Mouse (Mus musculus): Measurements from ENCODE around the gene Cldn10.
A peak's percentile ranks its signal among the peaks of the same experiment; 100 is the strongest.

Cldn10 gene

DNA sequence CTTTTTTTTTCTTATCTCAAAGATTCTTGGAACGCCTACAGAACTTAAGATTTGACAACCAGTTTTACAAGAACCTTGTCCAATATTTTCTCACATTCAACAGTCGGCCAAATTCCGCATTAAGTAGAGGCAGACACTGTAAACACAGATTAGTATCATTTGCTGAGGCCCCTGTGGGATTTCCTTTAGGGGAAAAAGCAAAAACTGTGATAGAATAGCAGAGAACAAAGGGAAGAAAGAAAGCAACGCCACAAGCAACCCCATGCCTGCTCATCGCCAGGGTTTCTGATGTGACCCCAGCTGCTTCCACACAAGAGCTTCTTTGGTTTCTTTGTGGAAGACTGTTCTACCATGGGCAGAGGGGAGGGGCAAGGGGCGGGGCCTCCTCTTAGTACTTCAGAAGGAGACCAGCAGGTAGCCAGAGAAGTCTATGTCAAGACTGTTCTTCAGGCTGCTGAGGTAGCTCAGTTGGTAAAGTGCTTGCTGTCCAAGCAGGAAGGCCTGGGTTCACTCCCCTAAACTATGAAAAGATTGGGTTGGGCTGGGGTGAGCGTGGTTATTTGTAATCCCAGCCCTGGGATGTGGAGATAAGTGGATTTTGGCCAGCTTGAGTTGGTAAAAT is 39.7 kb downstream of the Cldn10 start:
- DNase-seq (ENCODE audit: low spot score), result no peak

DNA sequence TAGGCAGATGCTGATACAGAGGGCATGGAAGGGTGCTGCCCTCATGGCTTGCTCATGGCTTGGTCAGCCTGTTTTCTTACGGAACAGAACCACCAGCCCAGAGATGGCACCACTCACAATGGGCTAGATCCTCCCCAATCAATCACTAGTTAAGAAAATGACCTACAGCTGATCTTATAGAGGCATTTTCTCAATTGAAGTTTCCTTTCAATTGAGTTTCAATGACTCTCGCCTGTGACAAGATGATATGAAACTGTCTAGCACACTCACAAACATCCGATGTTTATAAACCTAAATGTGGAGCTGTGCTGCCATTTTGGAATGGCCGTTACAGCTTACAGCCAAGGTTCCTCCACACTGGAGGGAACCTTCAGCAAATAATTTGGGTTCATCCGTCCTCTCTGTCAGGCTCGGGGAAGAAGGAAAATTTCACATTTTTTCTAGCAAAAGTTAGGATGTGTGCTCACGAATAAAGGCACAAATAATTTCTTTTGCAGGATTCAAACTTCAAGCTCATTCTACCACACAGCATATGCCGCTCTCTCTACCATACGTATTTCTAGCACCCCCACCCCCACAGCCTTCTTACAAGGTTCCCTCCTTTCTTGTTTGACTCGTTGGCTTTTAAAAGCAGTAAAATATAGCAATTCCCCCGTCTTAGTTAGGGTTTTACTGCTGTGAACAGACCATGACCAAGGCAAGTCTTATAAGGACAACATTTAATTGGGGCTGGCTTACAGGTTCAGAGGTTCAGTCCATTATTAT is 41.8 kb downstream of the Cldn10 start:
- DNase-seq (ENCODE audit: low spot score), result no peak

DNA sequence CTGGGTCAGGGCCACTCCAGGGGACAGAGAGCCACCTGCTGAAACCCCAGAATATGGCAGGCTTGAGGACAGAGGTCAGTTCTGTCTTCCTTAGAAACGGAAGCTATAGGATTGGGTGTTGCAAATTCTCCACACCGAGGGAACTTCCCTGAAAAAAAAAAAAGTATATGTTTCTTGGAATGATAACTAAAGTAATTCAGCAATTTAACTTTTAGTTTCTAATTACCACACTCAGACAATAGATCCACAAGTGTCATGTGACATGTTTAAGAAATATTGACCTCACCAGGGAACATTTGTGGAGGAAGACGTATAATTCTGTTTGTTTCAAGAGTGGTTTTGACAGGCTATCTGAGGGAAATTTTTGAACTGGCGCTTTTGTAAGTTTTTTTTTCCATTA is 43.9 kb downstream of the Cldn10 start:
- no peak for DNase-seq (ENCODE audit: low spot score)

DNA sequence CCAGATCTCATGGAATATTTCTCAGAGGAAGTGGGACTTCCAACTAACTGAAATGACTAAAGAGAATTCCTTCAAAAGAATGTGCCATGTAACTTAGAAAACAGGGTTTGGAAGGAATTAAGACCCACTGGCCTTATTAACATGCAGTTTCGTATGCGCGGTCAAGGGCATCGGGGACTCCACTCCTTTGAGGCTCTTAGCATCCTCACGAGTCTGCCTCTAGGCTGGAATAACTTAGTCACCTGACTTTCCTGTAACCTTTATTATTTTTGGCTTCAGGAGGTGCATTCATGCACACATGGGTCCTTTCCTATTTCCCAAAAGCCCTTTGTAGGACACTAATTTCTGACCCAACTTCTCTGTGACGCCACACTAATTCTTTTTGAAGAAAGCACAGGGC is 45.5 kb downstream of the Cldn10 start:
- DNase-seq (ENCODE audit: low spot score), result no peak

DNA sequence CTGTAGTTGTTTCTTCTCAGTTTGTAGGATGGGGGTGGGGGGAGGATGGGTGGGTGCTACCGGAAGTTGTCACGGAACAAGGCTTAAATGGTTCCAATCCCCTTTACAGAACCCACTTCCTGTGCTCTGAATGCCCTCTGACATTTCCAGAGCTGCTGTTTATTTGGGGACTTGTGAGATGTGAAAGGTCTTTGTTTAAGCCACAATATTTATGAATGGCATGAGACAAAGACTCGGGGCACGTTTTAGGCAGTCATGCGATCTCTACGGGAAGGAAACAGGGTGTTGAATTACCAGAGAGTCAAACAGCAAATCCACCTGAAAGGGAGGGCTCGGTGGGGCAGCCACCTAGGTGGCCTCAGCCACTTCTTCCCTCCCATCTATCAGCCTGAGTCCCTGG is 46.6 kb downstream of the Cldn10 start:
- DNase-seq (ENCODE audit: low spot score), result no peak

DNA sequence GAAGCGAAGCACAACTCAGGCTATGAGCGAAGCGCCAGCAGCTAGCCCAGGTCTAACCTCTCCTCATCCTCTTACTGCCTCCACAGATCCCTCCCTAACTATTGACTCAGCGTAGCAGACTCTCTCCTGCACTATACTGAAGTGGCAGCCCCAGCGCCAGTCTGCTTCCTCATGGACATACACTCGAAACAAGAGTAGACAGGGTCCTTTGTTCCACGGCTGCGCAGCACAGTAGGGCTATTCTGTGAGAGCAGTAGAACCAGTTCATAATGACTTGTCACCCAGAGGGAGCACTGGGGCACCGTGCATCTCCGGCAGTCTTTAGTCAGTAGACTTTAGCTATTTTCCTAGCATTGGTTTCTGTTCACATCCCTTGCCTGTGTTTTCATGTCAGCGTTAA is 48.4 kb downstream of the Cldn10 start:
- no peak for DNase-seq (ENCODE audit: low spot score)

DNA sequence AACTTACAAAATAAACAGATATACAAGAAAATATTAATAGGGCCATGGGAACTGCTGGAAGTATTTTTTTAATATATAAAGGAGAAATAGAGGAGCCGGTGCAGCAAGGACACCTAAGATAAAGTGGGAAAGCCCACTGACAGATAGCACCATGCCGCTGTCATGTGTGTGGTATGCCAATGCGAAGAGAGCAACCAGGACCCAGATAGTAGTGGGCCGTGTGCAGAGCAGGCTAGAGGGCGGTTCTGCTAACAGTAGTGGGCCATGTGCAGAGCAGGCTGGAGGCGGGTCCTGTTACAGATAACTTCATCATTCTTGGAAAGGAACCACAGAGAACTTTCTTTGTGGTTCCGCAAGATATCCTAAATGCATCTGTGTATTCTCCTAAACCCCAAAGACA is 49.0 kb downstream of the Cldn10 start:
- DNase-seq (ENCODE audit: low spot score), result no peak

DNA sequence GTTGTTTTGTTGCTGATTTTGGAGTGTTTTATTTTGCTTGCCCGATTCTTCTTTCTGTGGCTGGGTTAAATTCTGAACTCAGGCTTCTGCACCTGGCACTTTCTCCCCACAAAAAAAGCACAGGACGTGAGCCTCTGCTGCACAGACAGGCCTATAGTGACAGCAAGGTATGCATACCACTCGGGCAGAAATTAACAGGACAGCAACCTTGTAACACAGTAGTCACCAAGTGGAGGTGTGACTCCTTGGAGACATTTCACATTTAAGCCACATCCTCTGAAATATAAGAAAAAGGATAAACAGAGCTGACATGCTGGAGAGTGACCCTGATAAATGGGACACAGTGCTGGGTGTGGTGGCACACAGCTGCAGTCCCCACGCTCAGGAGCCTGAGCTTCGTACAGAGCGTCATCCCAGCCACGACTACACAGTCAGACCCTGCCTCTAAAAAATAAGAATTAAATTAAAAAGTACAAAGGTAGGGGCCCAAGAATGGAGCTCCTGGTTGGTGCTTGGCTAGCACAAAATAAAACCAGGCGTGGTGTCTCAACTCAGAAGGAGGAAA is 50.9 kb downstream of the Cldn10 start:
- DNase-seq (ENCODE audit: low spot score), result no peak

DNA sequence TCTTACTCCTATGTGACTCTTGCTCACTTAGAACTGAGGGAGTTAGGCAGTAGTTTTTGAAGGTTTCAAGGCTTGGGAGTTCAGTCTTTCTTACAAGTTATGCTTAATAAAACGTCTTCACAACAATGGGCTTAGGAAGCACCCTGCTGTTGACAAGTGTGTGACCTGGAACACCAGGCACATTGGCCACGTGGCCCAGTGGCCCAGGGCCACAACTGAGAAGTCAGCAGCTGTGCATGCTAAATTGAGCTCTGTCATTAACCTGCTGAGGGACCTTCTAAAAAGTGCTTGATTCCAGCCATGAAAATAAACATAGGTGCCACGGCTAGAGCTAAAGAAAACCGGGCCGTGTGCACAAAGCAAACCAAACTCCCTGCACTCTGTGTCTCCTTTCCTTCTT is 51.7 kb downstream of the Cldn10 start:
- no peak for DNase-seq (ENCODE audit: low spot score)

DNA sequence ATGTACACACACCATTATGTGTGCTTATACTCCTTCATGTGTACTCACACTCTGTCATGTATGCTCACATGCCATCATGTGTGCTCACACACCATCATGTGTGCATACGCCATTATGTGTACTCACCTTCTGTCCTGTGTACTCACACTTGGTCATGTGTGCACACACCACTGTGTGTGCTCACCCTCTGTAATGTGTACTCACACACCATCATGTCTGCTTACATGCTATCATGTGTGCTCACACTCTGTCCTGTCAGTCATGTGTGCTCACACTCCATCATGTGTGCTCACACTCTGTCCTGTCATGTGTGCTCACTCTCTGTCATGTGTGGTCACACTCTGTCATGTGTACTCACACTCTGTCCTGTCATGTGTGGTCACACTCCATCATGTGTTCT is 52.3 kb downstream of the Cldn10 start:
- no peak for DNase-seq (ENCODE audit: low spot score)

DNA sequence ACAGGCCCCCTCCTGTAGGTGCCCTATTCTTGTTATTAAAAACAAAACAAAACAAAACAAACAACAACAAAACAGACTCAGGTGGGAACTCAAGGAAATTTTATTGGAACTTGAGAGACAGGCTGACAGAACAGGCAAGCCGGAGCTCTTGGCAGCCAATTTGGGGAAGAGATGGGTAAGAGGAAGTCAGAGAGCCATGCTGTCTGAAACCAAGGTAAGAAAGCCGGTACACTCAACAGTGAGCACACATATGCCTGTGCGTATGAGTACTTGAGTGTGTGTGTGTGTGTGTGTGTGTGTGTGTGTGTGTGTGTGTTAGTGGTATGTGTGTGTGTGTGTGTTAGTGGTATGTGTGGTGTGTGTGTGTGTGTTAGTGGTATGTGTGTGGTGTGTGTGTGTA is 54.6 kb downstream of the Cldn10 start:
- DNase-seq (ENCODE audit: low spot score), result no peak

- DNase-seq (ENCODE audit: low spot score), result no peak
Measured at GRCm38 (mm10) chr14:118846834-118847233, 59.1 kb downstream of the Cldn10 start.

GRCm38 (mm10) chr14:118848171-118848570 is 60.5 kb downstream of the Cldn10 start:
- DNase-seq (ENCODE audit: low spot score), result no peak

DNA sequence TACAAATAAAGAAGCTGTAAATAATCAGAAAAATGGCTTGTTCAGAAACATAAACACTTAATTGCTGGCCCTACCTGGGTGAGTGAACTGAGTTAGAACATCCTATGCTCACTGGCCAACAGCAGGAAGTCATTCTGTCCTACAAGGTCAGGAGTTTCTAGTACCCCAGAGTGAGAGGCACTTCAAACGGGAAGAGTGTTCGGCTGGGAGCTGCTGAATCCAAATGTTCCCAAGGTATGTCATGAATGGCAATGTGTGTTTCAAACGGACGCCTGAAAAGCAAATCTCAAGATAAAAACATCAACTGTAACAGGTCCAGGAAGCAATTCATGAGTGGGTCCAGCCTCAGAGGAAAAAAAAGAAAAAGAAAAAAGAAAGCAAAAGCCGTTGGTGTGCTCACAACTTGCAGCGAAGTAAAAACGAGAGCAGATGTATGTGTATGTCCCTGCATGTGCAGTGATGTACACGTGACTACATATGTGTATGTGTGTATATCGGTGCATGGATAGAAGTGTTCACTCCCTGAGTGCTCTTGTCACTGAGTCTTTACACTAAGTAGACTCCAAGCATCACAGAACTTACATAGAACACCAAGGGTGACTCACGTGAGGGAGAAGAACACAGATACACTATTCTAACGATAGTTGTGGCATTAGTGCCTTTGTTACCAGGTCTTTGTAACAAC is 62.4 kb downstream of the Cldn10 start:
- DNase-seq (ENCODE audit: low spot score), result no peak

DNA sequence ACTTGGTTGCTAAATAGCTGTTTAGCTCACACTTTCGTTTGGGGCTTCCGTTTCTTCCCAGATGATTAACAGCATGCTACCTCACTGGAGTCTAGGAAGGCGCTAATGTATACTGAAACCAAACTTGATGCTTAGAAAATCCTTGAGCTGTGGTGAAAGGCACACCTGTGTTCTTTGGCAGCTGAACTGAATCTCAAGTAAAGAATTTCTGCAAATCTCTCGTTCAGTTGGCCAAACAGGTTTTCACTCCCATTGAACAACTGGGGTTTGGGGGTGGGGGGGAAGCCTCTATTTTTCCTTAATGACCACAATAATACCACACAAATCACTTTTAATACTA is 63.0 kb downstream of the Cldn10 start:
- DNase-seq (ENCODE audit: low spot score), result no peak

GRCm38 (mm10) chr14:118851496-118852107 is 63.9 kb downstream of the Cldn10 start:
- no peak for DNase-seq (ENCODE audit: low spot score)

- peak; percentile 12 for DNase-seq (ENCODE audit: low spot score)
Measured at GRCm38 (mm10) chr14:118854371-118855114, 66.8 kb downstream of the Cldn10 start.

GRCm38 (mm10) chr14:118855141-118855800 is 67.6 kb downstream of the Cldn10 start:
- no peak for DNase-seq (ENCODE audit: low spot score)

DNA sequence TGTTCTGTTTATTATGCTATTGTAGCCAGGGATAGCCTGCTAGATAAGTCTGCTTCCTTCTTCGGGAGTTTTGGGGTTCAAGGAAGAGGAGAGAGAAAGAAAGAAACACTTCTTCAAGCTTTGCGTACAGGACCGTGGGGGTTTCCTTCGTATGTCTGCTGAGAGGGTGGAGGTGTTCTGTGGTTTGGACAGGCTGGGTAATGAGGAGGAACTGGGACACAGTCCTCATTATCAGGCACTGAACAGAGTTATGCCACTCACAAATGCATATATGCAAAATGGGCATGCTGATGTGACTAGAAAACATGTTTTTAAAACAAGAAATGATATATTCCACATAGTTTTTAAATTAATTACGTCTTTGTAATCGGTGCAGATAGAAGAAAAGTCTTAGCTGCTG is 68.9 kb downstream of the Cldn10 start:
- no peak for DNase-seq (ENCODE audit: low spot score)

DNA sequence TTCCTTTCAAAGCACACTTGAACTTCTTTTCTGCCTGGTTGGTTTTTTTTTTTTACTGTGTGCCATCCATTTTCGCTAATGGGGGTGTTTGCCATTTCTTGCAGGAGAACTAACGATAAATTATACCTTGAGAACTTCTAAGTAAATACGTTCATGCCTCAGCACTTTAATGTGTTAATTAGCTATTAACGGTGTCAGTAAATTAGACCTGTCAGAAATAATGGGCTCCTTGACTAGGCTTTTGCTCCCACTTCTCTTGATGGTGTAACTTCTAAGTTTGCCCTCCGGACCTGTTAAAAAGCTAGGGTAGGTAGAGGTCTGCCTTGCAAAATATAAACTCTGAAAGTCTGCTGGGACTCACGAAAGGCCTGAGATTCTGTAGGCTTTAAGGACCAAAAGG is 70.6 kb downstream of the Cldn10 start:
- no peak for DNase-seq (ENCODE audit: low spot score)

DNA sequence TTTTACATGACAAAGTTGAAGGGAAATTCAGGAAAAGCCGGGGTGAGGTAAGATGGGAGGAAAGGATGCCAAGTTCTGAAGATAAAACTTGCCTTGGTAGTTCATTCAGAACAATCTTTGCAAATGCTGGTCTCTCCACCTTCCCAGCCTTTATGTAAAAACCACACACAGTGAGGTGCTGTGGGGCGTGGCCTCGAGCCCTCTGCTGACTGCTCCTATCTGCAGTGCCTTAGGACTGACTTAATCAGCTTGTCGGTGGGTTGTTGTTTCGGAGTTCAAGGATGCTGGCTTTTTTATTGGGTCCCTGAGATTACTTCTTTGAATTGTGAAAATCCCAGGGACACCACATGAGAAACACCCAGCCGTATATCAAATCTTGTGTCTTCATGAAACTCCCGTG is 74.5 kb downstream of the Cldn10 start:
- DNase-seq (ENCODE audit: low spot score), result no peak

GRCm38 (mm10) chr14:118864905-118865304 is 77.2 kb downstream of the Cldn10 start:
- no peak for DNase-seq (ENCODE audit: low spot score)

All from testis, postnatal 14 days (tissue).